Mouse (Mus musculus): Measurements from ENCODE around the gene Grk5.

- TF ChIP-seq CTCF (IDR thresholded peaks at IDR 0.05; ENCODE audit: control insufficient read depth, insufficient read depth, low read length) (no peak), POLR2A (IDR thresholded peaks at IDR 0.05; ENCODE audit: borderline replicate concordance, control insufficient read depth, low read depth, low read length) (no peak)
Observed at GRCm38 (mm10) chr19:60999652-61000051, 110.1 kb downstream of the Grk5 start.
